Mouse (Mus musculus): ENCODE measurements around the gene Sema6c. TPM values are rescaled to one million over a fixed set of nuclear protein-coding genes. Genes with fewer than 3 reads are reported as not detected.

Gene Sema6c
- polyA plus RNA-seq, 1 experiment from 2014 or later: 5.9 TPM

DNA sequence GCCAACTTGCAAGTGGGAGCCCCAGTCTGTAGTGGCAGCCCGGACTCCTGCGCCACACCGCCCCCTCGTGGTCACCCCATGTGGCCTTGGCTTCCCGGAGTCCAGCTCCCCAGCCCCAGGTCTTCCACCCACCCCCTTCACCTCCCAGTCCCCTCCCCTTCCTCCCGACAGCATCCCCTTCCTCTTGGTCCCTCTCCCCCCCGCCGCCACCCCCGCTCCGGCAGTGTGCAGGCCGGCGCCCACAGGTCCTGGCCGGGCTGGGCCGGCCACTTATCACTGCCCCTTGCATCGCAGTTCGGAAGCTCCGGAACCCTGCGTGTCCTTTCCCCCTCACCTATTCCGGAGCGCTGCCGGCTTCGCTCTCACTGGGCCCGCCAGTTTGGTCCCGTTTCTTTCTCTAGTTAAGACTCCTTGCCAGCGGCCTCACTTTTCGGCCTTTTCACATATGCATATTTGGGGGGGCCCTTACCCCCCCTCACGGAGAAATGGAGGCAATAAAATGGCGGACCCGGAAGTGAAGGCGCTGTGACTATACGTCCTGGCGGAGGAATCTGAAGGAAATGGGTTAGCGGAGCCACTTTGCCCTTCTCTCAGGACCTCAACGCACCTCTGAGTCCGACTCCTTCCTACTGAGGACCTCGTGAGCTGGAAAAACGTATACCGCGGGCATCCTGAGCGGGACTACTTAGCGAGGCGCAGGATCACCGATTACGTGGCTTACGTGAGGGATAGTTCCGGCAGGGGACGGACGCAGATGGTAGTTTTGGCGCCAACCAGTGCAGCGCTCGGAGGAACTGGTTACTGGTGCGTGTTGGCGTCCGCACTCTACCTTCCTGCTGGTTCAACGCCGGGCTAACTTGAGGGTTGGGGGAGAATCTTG is 57.2 kb downstream of the Sema6c start, which contains the start of gene Gabpb2:
TSS of gene Gabpb2 (minus strand) at position 662 of the 880 bp plus-strand sequence.
- peak within 1 kb of the TSS; percentile 100 for H3K27ac ChIP-seq
- H3K9ac ChIP-seq: peak within 1 kb of the TSS; percentile 85
- under 1% methylated on average over 56 of the region's 56 CpGs for WGBS
- H3K4me1 ChIP-seq: 0 out of 2 replicates have a peak, but pooled peaks cover 7% of the 10 kb centered on the region
- ATAC-seq (ENCODE audit: insufficient read depth, low FRiP score, low read depth): peak; percentile 89
- H3K9me3 ChIP-seq: no peaks in the 10 kb centered on the region
- peak within 1 kb of the TSS; percentile 82 for H3K4me3 ChIP-seq (replicated peaks)
- peak within 1 kb of the TSS; percentile 75 for H3K4me2 ChIP-seq
- H3K27me3 ChIP-seq (replicated peaks): no peaks in the 10 kb centered on the region
- H3K36me3 ChIP-seq: peaks cover 13% of the 10 kb centered on the region; the same call in 1 of the 2 replicates

DNA sequence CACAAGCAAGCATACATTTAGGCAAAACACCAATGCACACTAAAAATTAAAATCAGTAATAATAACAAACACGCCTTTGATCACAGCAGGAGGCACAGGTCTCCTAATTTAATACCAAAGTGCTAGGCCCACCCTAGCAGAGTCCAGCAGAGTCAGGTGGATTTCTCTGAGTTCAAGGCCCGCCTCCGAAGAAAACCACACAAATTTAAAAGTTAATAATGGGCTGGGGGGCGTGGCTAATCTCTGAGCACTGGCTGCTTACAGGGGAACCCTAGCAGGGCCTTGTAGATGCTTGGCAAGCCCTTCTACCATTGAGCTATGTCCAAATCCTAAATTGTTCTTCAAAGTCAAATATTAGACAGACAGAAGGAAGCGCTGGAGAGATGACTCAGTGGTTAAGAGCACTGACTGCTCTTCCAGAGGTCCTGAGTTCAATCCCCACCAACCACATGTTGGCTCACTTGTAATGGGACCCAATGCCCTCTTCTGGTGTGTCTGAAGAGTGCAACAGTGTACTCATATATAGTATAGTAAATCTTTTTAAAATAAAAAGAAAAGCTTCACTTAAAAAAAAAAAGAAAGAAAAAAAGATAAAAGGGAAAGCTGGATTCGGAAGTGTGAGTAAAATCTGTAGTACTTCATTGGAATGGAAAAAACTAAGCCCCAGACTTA is 58.3 kb downstream of the Sema6c start:
- 72% methylated on average over 6 of the region's 6 CpGs for WGBS
- no peak overlapping the region; the same call in 1 of the 2 replicates for H3K9ac ChIP-seq

DNA sequence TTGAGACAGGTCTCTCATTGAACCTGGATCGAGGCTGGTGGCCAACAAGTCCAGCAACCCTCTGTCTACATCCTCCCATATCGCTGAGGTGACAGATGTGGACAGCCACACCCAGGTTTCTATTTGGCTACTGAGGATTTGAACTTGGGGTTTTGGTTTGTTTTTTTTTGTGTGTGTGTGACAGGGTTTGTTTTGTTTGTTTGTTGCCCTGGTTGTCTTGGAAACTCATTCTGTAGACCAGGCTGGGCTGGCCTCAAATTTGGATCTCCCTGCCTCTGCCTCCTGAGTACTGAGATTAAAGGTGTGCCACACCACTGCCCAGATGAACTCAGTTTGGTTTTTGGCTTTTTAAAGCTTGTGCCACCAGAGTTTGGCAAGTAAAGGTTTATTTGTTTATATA is 62.8 kb downstream of the Sema6c start:
- Histone ChIP-seq H3K4me3 (replicated peaks) (no peak overlapping the region), H3K27ac (no peak overlapping the region), H3K36me3 (peaks cover 13% of the 10 kb centered on the region), H3K9me3 (no peaks in the 10 kb centered on the region), H3K4me2 (no peak overlapping the region), H3K4me1 (peaks cover 11% of the 10 kb centered on the region; the same call in 1 of the 2 replicates), H3K27me3 (replicated peaks) (no peaks in the 10 kb centered on the region), H3K9ac (no peak overlapping the region)
- no peak for ATAC-seq (ENCODE audit: insufficient read depth, low FRiP score, low read depth)
- WGBS: 93% methylated on average over 2 of the region's 2 CpGs

More for the DNA sequence above, 58.3 kb downstream of the Sema6c start:
- no peak for ATAC-seq (ENCODE audit: insufficient read depth, low FRiP score, low read depth)
- Histone ChIP-seq H3K27ac (peak overlapping the region; percentile 100), H3K4me3 (replicated peaks) (peak overlapping the region; percentile 82), H3K4me2 (peak overlapping the region; percentile 75), H3K4me1 (0 out of 2 replicates have a peak, but pooled peaks cover 7% of the 10 kb centered on the region), H3K27me3 (replicated peaks) (no peaks in the 10 kb centered on the region), H3K9me3 (no peaks in the 10 kb centered on the region), H3K36me3 (peaks cover 14% of the 10 kb centered on the region; the same call in 1 of the 2 replicates)

Small RNA genes lying within 50 kb of the gene (microRNA-seq; reads per million reads assigned to microRNA genes)
- not detected for gene Mir8099-1

Other genes with a start within 250 kb of the Sema6c start
- gene Selenbp1, start 227.4 kb upstream of the Sema6c start, polyA plus RNA-seq (2015; fragmentation: Nextera tagmentation; extraction: Ambion mirVana): 109 and 122 TPM in 2 replicates
- gene Rfx5, start 206.4 kb upstream of the Sema6c start, polyA plus RNA-seq (2015; fragmentation: Nextera tagmentation; extraction: Ambion mirVana): 8.5 and 9.6 TPM in 2 replicates
- gene Pi4kb, start 185.7 kb upstream of the Sema6c start, polyA plus RNA-seq (2015; fragmentation: Nextera tagmentation; extraction: Ambion mirVana): 19.3 and 22.0 TPM in 2 replicates
- 19.3 and 22.0 TPM in 2 replicates for gene Zfp687, start 145.0 kb upstream of the Sema6c start, polyA plus RNA-seq (2015; fragmentation: Nextera tagmentation; extraction: Ambion mirVana)
- 220 and 221 TPM in 2 replicates for gene Psmd4, start 117.8 kb upstream of the Sema6c start, polyA plus RNA-seq (2015; fragmentation: Nextera tagmentation; extraction: Ambion mirVana)
- gene Pip5k1a, start 53.5 kb upstream of the Sema6c start, polyA plus RNA-seq (2015; fragmentation: Nextera tagmentation; extraction: Ambion mirVana): 17.0 and 17.5 TPM in 2 replicates
- 119 and 124 TPM in 2 replicates for gene Vps72, start 49.4 kb upstream of the Sema6c start, polyA plus RNA-seq (2015; fragmentation: Nextera tagmentation; extraction: Ambion mirVana)
- 1.6 and 1.7 TPM in 2 replicates for gene Tmod4, start 36.0 kb upstream of the Sema6c start, polyA plus RNA-seq (2015; fragmentation: Nextera tagmentation; extraction: Ambion mirVana)
- gene Scnm1, start 26.4 kb upstream of the Sema6c start, polyA plus RNA-seq (2015; fragmentation: Nextera tagmentation; extraction: Ambion mirVana): 59.1 and 62.7 TPM in 2 replicates
- gene Lysmd1, start 26.4 kb upstream of the Sema6c start, polyA plus RNA-seq (2015; fragmentation: Nextera tagmentation; extraction: Ambion mirVana): 11.6 and 11.7 TPM in 2 replicates
- gene Tnfaip8l2, start 18.1 kb upstream of the Sema6c start, polyA plus RNA-seq (2015; fragmentation: Nextera tagmentation; extraction: Ambion mirVana): 5.1 and 6.7 TPM in 2 replicates
- gene Gabpb2, start 57.5 kb downstream of the Sema6c start, polyA plus RNA-seq (2015; fragmentation: Nextera tagmentation; extraction: Ambion mirVana): 10.7 and 11.4 TPM in 2 replicates
- 83.5 and 96.5 TPM in 2 replicates for gene Cdc42se1, start 68.3 kb downstream of the Sema6c start, polyA plus RNA-seq (2015; fragmentation: Nextera tagmentation; extraction: Ambion mirVana)
- gene Mllt11, start 71.7 kb downstream of the Sema6c start, polyA plus RNA-seq (2015; fragmentation: Nextera tagmentation; extraction: Ambion mirVana): 18.5 and 18.6 TPM in 2 replicates
- gene Gm128, start 81.1 kb downstream of the Sema6c start, polyA plus RNA-seq (2015; fragmentation: Nextera tagmentation; extraction: Ambion mirVana): 0.35 TPM in 2 replicates
- gene Bnipl, start 90.7 kb downstream of the Sema6c start, polyA plus RNA-seq (2015; fragmentation: Nextera tagmentation; extraction: Ambion mirVana): 3.5 and 5.8 TPM in 2 replicates
- 45.8 and 51.2 TPM in 2 replicates for gene Mindy1, start 120.9 kb downstream of the Sema6c start, polyA plus RNA-seq (2015; fragmentation: Nextera tagmentation; extraction: Ambion mirVana)
- 16.6 and 17.3 TPM in 2 replicates for gene Prune1, start 121.6 kb downstream of the Sema6c start, polyA plus RNA-seq (2015; fragmentation: Nextera tagmentation; extraction: Ambion mirVana)
- gene Anxa9, start 146.7 kb downstream of the Sema6c start, polyA plus RNA-seq (2015; fragmentation: Nextera tagmentation; extraction: Ambion mirVana): 2.3 and 3.4 TPM in 2 replicates
- 138 and 146 TPM in 2 replicates for gene Cers2, start 154.3 kb downstream of the Sema6c start, polyA plus RNA-seq (2015; fragmentation: Nextera tagmentation; extraction: Ambion mirVana)
- gene Setdb1, start 196.7 kb downstream of the Sema6c start, polyA plus RNA-seq (2015; fragmentation: Nextera tagmentation; extraction: Ambion mirVana): 29.9 and 34.1 TPM in 2 replicates
- not detected in 2 replicates for gene 4930558C23Rik, start 242.4 kb downstream of the Sema6c start, polyA plus RNA-seq (2015; fragmentation: Nextera tagmentation; extraction: Ambion mirVana)

Measured in stomach, embryonic 15.5 days (tissue).